Mouse (Mus musculus) liver (tissue): ENCODE results near the gene Skor1.

Experiments
- DNase-seq: peaks from one replicate; pipeline ENCODE4 v3.0.0-alpha.2; 2020; ENCODE audit warnings: mixed read lengths

Skor1 gene

DNA sequence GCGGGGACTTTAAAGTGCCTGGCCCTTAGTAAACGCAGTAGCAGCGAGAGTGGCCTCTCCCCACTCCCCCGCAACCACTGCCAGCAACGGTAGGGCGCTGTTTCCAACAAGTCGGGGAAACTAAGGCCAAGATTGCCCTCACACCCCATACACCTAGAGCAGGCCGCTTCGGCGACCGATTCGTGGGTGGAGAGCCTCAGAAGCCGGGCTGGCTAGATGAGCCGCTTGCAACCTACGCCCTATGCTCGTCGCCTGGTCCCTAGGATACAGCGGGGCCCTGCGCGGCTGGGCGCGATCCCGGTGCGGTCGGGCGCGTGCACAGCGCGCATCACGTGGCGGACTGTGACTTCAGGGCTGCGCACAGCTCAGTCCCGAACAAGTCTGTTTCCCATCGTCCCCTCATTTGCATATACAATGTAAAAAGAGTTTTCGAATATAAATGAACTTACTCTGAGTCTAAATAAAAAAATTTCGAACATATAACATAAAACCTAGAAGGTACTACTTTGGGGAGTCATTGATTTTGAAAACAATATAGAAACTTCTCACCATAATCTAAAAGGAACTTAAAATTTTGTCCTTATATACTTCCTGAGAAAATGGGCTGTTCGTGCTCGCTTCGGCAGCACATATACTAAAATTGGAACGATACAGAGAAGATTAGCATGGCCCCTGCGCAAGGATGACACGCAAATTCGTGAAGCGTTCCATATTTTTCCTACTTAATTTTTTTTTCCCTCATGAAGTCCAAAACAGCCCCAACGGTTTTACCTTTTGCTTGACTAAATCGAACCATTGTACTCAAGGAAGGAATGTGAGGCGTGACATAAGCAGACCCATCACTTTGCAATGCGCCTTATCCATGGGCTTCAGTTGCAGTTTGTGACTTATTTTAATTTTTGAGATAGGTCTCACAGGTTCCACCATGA, 15.8 kb downstream of the Skor1 start:
- peak; percentile 88 for DNase-seq

DNA sequence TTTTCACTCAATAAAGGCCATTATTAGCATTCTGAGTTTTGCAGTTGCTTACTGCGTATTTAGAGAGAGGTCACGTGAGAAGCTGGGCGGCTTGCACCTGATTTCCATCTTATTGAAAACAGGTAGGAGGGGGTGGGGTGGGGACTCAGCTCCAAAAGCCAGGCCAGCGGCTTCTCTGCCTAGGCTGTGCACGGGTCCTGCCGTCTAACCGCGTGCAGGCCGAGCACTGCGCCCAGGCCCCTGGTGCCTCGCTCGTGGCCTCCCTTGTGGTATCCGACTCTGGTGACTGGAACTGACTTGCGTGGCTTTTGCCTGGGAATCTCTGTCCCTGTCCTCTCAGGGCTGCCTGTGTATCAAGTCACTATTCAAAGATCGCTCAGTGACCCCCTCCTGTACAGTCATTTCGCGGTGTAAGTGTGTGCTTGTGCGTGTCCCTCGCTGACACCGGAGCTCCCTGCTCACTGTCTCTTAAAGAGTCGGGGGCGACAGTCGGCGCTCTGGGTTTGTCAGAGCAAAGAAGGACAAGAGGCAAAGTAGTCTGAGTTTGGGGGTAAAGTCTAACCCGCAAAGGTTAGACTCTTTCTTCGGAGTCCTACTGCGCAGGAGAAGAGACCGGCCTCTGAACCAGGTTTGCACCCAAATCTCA, 16.7 kb downstream of the Skor1 start:
- DNase-seq, result peak; percentile 35

DNA sequence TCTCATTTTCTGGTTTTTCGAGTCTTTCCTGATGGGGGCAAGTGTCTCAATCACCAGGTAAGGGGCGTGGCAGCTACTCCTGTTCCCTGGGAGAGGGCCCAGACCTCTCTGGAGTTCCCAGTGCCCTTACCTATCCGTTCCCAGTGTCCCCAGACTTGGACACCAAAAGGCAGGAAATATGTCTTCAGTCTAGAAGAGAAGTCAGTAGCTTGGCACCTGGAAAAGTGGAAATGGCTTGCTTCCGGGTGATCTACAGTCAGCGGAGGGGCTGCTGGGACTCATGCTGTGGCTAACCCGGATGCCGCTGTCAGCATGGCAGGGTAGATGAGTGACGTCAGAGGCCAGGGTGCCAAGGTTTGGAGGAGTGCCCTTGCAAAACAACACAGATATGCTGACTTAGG, 19.1 kb downstream of the Skor1 start:
- DNase-seq, result no peak

DNA sequence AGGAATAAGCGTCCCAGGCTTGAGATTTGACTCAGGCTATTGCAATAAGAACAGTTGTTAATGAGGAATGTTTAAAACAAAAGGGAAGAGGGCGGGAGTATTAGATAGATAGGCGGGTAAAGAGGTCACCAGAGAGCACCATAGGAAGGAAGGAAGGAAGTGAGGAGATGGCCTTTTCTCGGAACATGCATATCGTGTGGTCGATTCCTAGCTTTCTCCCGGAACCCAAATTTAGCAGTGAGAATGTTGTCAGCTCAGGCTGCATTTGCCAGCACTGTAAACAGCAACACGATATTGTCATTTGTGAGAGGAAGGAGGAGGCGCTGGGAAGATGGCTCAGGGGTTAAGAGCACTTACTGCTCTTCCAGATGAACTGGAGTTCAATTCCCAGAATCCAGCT, 24.2 kb downstream of the Skor1 start:
- no peak for DNase-seq

DNA sequence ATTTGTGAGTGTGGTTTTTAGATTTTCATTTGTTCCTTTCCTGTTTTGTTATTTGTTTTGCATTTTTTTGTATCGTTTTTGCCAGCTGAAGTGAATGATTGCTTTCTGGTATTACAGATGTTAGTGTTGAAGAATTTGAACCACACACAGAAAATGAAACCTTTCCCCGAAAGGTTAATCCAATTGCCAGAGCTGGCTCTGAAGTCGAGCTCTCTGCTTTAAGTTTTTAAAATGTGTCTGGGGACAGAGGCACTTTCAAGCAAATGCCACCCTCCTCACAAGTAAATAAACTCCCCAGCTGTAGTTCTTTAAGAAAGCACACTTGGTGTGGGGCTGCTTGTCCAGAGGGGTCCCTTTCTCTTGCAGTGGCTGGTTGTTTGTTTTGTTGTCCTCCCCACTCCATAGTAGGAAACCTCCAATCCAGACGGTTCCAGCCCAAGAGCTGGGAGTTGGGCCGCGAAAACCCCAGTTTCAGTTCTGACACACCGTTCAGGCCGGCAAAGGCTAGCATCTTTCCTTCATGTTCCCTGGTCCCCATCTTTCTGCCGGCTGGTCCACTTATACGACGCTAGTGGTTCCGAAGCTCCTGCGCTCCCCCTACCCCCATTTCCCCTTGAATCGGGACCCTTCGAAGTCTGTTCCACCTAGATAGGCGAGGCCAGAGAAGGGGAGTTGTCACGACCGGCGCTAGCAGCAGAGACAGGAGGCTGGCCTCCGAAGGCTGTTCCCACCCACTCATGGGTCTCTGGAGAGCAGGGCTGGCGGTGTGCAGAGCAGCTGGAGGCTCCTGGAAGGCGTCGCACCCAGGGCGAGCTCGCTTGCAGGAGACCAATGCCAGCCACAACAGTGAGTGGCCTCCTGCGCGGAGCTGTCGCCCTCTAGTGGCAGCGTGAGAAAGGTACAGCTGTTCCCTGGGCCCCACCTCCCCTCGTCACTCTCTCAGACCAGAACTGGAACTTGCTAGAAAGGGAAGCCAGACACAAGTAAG, 25.0 kb downstream of the Skor1 start:
- peak; percentile 84 for DNase-seq

DNA sequence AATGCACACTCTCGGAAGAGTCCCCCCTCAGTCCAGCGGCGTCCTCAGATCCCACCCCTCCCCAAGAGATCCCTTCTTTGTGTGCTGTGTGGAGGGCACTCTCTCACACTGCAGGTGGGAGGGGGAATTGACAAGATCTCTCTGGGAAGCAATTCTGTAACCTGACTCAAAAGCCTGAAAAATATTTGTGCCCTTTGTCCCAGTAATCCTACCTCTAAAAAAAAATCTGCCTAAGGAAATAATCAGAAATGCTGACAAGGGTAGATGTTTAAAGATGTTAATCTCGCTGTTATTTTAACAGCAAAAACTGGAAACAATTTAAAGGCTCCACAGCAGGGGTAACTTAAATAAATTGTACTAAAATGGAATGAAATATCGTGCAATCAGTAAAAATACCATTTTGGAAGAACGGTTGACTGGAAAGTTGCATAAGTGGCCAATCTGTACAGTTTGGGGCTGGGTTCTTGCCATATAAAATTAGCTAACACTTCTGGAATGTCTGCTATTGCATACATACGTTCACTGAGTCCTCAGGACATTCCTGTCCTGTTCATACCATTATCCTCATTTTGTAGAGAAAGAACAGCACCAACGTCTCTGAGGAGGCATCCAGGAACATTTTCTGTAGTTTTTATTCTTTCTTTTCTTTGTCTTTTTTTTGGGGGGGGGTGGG, 26.5 kb downstream of the Skor1 start:
- DNase-seq, result no peak

DNA sequence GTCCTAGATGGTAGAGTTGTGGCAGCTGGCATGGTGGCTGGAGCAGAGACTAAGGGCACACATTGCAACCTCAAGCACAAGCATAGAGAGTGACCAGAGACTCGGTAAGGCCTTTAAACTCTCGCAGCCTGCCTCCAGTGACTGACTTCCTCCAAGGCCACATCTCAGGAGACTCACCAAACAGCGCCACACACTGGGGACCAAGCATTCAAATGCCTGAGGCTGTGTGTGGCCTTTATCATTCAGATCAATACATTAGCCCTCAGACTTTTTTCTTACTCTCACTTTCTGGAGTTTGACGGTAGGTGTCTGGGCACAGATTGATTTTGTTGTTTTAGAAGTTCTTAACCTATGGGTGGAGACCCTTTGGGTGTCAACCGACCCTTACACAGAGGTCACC, 30.4 kb downstream of the Skor1 start:
- DNase-seq, result no peak

DNA sequence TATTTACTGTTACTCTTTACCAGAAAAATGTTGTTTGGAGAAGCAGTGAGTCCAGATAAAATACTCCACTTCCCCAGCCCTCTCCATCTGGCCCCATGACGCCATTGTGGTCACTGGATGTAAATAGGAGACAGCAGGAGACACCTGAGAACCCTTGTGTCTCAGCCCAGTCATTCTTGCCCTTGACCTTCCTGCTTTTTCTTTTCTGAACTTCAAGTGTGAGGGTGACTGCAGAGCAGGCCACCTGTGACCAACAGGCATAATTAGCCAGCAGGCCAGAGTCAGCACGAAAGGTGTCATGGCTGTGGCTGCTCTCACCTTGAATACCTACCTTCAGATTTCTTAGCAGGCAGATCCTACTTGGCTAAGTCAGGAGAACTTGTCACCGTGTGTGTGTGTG, 36.2 kb downstream of the Skor1 start:
- no peak for DNase-seq

DNA sequence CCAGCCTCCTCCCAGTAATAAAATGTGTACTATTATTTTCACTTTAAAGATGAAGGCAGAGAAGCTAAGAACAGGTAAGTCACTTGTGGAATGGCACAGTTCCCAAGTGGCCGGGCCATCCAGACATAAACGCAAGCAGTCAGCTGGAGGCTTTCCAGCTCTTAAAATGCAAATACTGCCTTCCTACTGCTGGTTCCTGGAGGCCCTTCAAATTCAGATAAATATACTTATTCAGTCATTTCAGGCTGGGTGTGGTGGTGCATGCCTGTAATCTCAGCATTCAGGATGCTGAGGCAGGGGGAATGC, 39.0 kb downstream of the Skor1 start:
- DNase-seq, result no peak

DNA sequence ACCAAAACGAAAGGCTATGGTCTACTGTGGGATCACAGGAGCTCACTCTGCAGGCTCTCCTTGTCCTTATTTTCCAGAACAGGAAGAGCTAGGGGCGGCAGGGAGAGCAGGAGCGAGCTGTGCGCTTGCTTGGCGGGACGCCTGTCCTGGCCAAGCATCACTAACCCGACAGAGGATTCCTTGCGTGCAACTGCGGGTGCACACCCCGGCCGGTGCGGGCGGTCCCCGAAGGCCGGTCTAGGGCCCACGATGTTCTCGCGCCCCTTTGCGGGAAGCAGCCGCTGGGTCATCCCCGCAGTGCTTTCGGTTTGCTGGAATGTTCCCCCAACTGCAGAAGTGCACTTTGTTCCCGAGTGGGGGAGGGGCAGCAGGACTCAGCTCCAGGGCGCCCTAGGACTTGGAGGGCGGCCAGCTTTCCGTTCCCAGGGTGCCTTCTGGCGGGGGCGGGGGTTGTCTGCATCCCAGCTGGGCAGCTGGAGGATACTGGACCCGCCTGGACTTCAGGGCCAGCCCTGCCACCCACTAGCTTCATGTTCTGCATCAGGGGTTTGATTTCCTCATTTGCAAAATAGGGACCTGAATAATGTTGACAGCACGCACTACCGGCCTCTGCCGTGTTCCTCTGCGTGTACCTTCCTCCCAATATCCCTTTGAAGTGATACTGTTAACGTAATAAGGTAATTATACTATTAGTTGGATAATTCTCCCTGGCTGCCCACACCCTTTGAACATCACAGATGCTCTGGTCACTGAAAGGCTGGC, 39.6 kb downstream of the Skor1 start:
- peak; percentile 86 for DNase-seq

DNA sequence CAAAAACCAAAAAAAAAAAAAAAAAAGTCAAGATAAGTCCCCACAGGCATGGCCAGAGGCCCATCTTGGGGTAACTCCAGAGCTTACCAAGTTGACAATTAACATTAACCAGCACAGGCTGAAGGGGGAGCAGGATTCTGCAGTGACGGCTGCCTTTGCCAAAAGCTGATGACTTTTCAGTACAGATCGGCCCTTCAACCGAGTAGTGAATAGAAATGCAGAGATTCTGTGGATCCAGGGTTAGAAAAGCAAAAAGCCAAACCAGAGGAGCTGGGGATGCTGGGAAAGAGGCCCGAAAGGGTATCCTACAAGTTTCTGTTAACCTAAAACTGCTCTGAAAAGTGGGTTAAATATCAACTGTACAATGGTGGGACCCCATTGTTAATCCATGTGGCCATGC, 40.2 kb downstream of the Skor1 start:
- DNase-seq, result peak; percentile 21

DNA sequence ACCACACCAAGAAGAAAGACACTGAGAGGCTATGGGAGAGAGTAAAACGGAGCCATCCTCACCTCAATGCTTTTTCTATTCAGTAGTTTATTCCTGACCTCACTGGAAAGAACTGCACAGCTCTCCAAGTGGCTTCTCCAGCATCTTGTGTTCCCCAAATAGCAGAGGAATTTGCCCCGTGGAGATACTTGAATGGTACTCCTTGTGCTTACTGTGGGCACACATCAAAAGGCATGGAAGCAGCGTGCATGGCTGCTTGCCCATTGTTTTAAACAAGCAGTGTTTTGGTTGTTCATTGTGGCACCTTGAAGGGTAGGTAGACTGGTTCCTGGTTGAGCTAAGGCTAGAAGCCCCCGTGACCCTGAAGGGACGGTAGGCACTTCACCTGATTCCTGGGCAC, 48.1 kb downstream of the Skor1 start:
- no peak for DNase-seq

DNA sequence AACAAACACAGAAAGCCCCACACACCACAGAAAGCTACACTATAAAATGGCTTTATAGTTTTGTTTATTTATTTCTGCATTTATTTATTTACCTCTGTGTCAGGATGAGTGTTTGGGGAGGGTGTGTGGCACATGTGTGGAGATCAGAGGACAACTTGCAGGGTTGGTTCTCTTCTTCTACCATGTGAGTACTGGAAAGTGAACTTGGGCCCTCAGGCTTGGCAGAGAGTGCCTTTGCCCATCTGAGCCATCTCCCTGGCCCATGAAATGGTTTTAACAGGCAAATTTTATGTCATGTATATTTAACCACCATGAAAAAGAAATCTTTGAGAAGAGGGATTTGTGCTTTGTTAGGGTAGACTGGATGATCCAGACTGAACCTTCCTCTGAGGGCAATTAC, 48.9 kb downstream of the Skor1 start:
- DNase-seq, result no peak

DNA sequence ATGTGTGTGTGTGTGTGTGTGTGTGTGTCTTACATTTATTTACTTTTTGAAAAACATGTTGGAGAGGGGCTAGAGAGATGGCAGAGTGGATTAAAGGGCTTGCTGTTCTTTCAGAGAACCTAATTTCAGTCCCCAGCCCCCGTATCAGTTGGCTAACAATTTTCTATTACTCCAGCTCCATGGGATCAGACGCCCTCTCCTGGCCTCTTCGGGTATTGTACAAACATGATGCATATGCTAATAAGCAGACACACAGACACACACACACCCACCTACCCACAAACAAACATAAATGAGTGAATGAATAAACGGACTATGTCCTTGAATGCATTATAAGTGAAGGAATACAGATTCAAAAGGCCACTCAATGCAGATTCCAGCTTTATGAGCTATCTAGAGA, 49.4 kb downstream of the Skor1 start:
- no peak for DNase-seq

DNA sequence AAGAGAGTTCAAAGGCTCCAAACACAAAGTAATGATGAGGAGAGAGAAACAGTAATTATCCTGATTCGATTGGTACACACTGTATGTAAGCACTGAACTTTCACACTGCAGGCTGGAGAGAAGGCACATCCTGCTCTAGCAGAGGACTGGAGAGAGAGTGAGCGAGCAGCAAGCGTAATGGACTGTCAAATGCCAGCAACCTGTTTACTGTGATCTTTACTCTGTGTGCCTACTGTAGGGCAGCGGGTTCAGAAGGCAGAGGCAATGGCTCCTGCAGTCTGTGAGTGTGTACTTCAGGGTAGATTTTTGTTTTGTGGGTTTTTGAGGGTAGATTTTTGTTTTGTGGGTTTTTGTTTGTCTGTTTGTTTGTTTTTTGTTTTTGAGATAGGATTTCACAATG, 49.9 kb downstream of the Skor1 start:
- no peak for DNase-seq

DNA sequence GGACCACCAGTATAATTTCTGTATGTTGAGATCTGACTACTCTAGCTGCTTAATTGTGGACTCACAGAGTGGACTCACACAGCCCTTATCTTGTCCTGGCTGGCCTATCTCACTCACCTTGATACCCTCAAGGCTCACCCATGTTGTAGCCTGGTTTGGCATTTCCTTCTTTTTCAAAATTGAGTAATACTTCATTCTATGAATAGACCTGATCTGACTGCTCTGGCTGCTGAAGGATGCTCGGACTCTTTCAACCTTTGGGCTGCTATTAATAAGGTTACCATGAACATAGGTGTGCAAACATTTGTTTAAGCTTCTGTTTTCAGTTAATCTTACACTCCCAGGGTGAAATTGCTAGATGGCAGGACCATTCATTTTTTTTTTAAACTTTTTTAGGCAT, 51.6 kb downstream of the Skor1 start:
- DNase-seq, result no peak

DNA sequence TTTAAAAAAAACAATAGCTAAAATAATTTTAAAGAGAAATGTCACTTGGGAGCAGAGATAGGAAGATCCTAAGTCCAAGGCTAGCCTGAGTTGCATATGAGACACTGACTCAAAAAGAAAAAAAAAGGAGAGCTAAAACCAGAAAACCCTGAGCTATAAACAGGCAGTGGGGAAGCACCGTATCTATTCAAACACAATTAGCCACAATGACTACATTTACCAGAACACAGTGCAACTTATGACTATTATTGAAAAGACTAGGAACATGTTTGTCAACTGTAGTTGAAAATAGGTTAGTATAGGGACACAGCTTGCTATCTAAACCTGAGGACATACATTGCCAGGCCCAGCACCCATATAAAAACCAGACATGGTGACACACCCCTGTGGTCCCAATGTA, 54.7 kb downstream of the Skor1 start:
- DNase-seq, result no peak

DNA sequence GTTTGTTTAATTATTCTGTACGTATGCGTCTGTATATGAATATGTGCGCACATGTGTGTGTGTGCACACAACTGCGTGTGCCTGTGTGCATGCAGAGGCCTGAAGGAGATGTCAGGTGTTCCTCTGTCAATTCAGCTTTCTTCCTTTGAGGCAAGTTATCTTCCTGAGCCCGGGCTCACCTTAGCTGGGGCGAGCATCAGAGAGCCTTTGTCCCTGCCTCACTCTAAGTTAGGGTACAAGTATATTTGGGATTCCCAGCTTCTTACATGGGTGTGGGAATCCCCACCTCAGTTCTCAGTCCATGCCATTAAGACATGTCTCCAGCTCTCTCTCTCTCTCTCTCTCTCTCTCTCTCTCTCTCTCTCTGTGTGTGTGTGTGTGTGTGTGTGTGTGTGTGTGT, 56.2 kb downstream of the Skor1 start:
- no peak for DNase-seq

DNA sequence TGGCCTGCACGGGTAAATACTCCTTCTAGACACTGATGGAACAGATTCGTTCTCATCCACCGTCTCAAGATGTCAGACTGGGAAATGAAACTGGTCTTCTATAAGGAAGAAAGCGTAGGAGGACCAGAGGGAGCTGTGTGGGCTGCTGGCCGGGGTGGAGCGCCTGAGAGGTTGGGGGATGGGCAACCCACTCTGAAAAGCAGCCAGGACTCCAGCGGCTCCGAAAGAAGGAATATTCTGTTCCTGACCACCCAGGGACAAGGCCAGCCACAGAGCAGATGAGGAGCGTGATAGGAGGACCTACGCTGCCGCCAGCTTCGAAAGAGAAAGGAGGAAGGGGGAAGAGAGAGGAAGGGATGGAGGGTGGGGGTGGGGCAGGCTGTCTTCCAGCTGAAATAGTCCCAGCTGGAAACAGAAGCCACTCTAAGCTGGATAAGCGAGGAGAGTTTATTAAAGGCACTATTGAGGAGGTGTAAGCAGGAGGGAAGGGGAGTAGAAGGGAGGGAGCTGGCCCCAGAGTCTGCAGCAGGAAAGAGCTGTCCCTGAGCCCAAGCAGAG, 56.7 kb downstream of the Skor1 start:
- DNase-seq, result peak; percentile 54

DNA sequence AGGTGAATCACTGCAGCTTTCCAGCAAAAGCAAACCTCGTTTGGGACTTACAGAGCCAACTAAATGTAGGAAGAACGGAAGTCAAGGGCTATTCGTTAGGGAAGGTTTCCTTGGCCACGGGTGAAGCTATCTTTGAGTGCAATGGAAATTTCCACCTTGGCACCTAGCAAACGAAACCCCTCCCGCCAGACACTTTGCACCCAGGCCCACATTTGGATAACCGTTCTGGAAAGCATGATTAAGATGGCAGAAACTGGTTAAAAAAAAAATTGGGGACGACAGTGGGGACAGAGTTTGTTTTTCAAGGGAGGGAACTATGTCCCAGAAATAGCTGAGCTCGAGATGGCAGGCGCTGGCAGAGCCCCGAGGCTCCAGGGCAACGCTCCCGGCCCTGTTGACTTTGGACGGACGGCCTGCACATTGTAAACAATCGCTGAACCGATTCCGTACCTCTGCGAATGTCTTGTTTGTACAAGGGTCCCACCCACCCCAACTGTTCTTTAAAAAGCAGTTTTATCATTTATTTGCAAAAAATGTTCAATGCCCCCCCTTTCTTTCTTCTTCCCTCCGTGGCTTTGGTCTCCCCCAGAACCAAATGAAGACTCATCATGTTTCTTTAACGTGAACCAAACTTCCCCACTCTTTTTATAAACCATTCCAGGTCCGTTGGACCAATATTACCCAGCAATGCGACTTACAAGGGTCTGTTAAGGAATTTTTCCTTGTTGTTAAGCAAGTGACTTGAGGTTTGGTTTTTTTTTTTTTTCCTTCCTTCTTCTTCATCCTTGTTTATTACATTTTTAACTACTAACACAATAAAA, 57.5 kb downstream of the Skor1 start:
- peak; percentile 45 for DNase-seq

DNA sequence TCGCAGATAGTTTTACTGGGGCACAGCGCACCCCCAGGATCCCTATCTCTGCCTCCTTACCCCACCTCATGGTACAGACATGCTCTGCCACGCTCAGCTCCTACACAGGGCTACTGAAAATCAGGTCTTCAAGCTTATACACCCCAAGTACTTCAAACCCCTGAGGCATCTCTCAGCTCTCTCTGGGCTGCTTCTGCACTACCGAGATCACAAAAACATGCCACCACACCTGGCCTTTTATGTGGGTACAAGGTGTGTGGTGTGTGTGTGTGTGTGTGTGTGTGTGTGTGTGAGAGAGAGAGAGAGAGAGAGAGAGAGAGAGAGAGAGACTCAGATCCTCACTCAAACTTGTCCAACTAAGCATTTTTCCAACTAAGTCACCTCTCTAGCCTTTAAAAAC, 59.6 kb downstream of the Skor1 start:
- no peak for DNase-seq
